Mouse (Mus musculus) adrenal gland, postnatal 10 days (tissue): ENCODE results near the gene Mat1a. TPM values are rescaled to one million over a fixed set of nuclear protein-coding genes. Genes with fewer than 3 reads are reported as not detected.
A peak's percentile ranks its signal among the peaks of the same experiment; 100 is the strongest.

Experiments used
- DNase-seq: peaks from one replicate; pipeline ENCODE4 v3.0.0; 2021; ENCODE audit warnings: mixed read lengths
- total RNA-seq, 2 experiments: library from RNA; stranded (reverse); gene quantifications; 2 replicates each; pipeline ENCODE4 v1.2.3; 2021

Gene Mat1a
- total RNA-seq, 2 experiments from 2014 or later: 113 to 329 TPM

GRCm38 (mm10) chr14:41137006-41137405, 32.2 kb downstream of the Mat1a start:
- DNase-seq: no peak

- DNase-seq: no peak
Observed at GRCm38 (mm10) chr14:41140686-41141085, 35.9 kb downstream of the Mat1a start.

- DNase-seq: no peak
Observed at GRCm38 (mm10) chr14:41146035-41146434, 41.2 kb downstream of the Mat1a start.

- DNase-seq: no peak
Observed at GRCm38 (mm10) chr14:41146922-41147321, 42.1 kb downstream of the Mat1a start.

GRCm38 (mm10) chr14:41147356-41147755, 42.5 kb downstream of the Mat1a start:
- DNase-seq: no peak

GRCm38 (mm10) chr14:41151220-41151898, 46.5 kb downstream of the Mat1a start, which contains the start of gene Mbl1:
Mbl1 (plus strand) TSS chr14:41151458.
- DNase-seq: no peak

- DNase-seq: no peak
Observed at GRCm38 (mm10) chr14:41160076-41160475, 55.2 kb downstream of the Mat1a start.

GRCm38 (mm10) chr14:41160743-41161142, 55.9 kb downstream of the Mat1a start:
- DNase-seq: peak; percentile 23

GRCm38 (mm10) chr14:41162663-41163062, 57.8 kb downstream of the Mat1a start:
- DNase-seq: peak; percentile 74

GRCm38 (mm10) chr14:41167278-41167677, 62.4 kb downstream of the Mat1a start:
- DNase-seq: no peak

GRCm38 (mm10) chr14:41168567-41168966, 63.7 kb downstream of the Mat1a start:
- no peak for DNase-seq

- DNase-seq: no peak
Observed at GRCm38 (mm10) chr14:41170514-41170913, 65.7 kb downstream of the Mat1a start.

Other genes starting within 250 kb of the Mat1a start
- gene Sh2d4b, start 211.8 kb upstream of the Mat1a start, total RNA-seq: 1 to 10 TPM; 1.5 to 1.7 TPM
- gene Tspan14, start 138.2 kb upstream of the Mat1a start, total RNA-seq: 10 to 100 TPM; 50.0 to 53.8 TPM
- 100 to 1,000 TPM; 230 to 232 TPM for gene Fam213a, start 91.2 kb upstream of the Mat1a start, total RNA-seq
- not detected for gene Dydc2, start 35.8 kb upstream of the Mat1a start, total RNA-seq
- not detected for gene Dydc1, start 32.1 kb upstream of the Mat1a start, total RNA-seq
- under 1 TPM; 0.42 to 0.55 TPM for gene Sftpa1, start 26.7 kb downstream of the Mat1a start, total RNA-seq
- 10 to 100 TPM; 13.2 to 31.6 TPM for gene Mbl1, start 46.4 kb downstream of the Mat1a start, total RNA-seq
- gene Sftpd, start 80.1 kb downstream of the Mat1a start, total RNA-seq: not detected
- gene Gm2832, start 173.8 kb downstream of the Mat1a start, total RNA-seq: under 1 TPM in 1 of 2 experiments, not detected in 1; 0.30 TPM
- gene Gm5798, start 243.6 kb downstream of the Mat1a start, total RNA-seq: not detected